Mouse (Mus musculus): ENCODE measurements around the gene Hmgcr.
"Not testable (repeated sequence)": the region's sequence is repeated elsewhere in the genome, so short reads cannot be mapped to it uniquely, and the experiment has no call there.

Hmgcr gene

GRCm38 (mm10) chr13:96670019-96670405, 724 bp downstream of the Hmgcr start:
- peak; percentile 1 for DNase-seq (ENCODE audit: low spot score)

- no peak for DNase-seq (ENCODE audit: low spot score)
Measured at GRCm38 (mm10) chr13:96664419-96664974, 6.2 kb downstream of the Hmgcr start.

- not testable (repeated sequence) for DNase-seq (ENCODE audit: low spot score)
Measured at GRCm38 (mm10) chr13:96663120-96663519, 7.6 kb downstream of the Hmgcr start.

GRCm38 (mm10) chr13:96660095-96660860, 10.5 kb downstream of the Hmgcr start:
- no peak for DNase-seq (ENCODE audit: low spot score)

GRCm38 (mm10) chr13:96658936-96659335, 11.8 kb downstream of the Hmgcr start:
- DNase-seq (ENCODE audit: low spot score): no peak

GRCm38 (mm10) chr13:96656673-96657072, 14.1 kb downstream of the Hmgcr start:
- no peak for DNase-seq (ENCODE audit: low spot score)

GRCm38 (mm10) chr13:96653041-96653440, 17.7 kb downstream of the Hmgcr start:
- no peak for DNase-seq (ENCODE audit: low spot score)

- DNase-seq (ENCODE audit: low spot score): no peak
Measured at GRCm38 (mm10) chr13:96645822-96646221, 24.9 kb downstream of the Hmgcr start.

GRCm38 (mm10) chr13:96644168-96644567, 26.6 kb downstream of the Hmgcr start:
- no peak for DNase-seq (ENCODE audit: low spot score)

- no peak for DNase-seq (ENCODE audit: low spot score)
Measured at GRCm38 (mm10) chr13:96630396-96630795, 40.3 kb downstream of the Hmgcr start.

GRCm38 (mm10) chr13:96620891-96621290, 49.8 kb downstream of the Hmgcr start:
- no peak for DNase-seq (ENCODE audit: low spot score)

- no peak for DNase-seq (ENCODE audit: low spot score)
Measured at GRCm38 (mm10) chr13:96614615-96615014, 56.1 kb downstream of the Hmgcr start.

GRCm38 (mm10) chr13:96604242-96604641, 66.5 kb downstream of the Hmgcr start:
- DNase-seq (ENCODE audit: low spot score): no peak

- no peak for DNase-seq (ENCODE audit: low spot score)
Measured at GRCm38 (mm10) chr13:96599182-96599581, 71.6 kb downstream of the Hmgcr start.

Measured in spleen, adult 12 weeks (tissue).